Mouse (Mus musculus) midbrain, postnatal 0 days (tissue): ENCODE data around the gene Thsd4. TPM values are rescaled to one million over a fixed set of nuclear protein-coding genes. Genes with fewer than 3 reads are reported as not detected.

ENCODE experiments used
- ATAC-seq: fragments of 200-750 bp; cut with Nextera tagmentation; 2 replicates; pipeline ENCODE4 v1.8.0; 2017; ENCODE audit warnings: moderate number of reproducible peaks, mild to moderate bottlenecking, moderate TSS enrichment, moderate library complexity; ENCODE audit not compliant: low FRiP score
- DNase-seq: peaks from one replicate; pipeline ENCODE4 v3.0.0-alpha.2; 2015; ENCODE audit warnings: low spot score
- H3K27ac ChIP-seq: fragments of 300-500 bp; sonication (generic); 2 replicates; pipeline ENCODE4 v1.5.1; 2014; ENCODE audit warnings: low read depth, mild to moderate bottlenecking, low read length, mixed read lengths
- H3K27me3 ChIP-seq: fragments of 300-500 bp; sonication (generic); 2 replicates; pipeline ENCODE4 v1.6.1; 2014; ENCODE audit warnings: low read length, control low read depth, mixed read lengths; ENCODE audit not compliant: insufficient read depth
- H3K36me3 ChIP-seq: fragments of 300-500 bp; sonication (generic); 2 replicates; pipeline ENCODE4 v1.6.1; 2014; ENCODE audit warnings: low read length, control low read depth, mixed read lengths; ENCODE audit not compliant: insufficient read depth
- H3K4me1 ChIP-seq: fragments of 300-500 bp; sonication (generic); 2 replicates; pipeline ENCODE4 v1.6.1; 2014; ENCODE audit warnings: mild to moderate bottlenecking, control low read depth, antibody characterized with exemption, low read length, mixed read lengths; ENCODE audit not compliant: insufficient read depth
- H3K4me2 ChIP-seq: fragments of 300-500 bp; sonication (generic); 2 replicates; pipeline ENCODE4 v1.6.1; 2014; ENCODE audit warnings: low read depth, mild to moderate bottlenecking, low read length, mixed read lengths; ENCODE audit not compliant: poor library complexity, severe bottlenecking
- H3K4me3 ChIP-seq: fragments of 300-500 bp; sonication (generic); 2 replicates; pipeline ENCODE4 v1.5.1; 2014; ENCODE audit warnings: low read depth, mild to moderate bottlenecking, low read length, moderate library complexity
- H3K9ac ChIP-seq: fragments of 300-500 bp; sonication (generic); replicated peaks from 2 replicates; pipeline ENCODE4 v1.6.1; 2014; ENCODE audit warnings: mild to moderate bottlenecking, low read length, moderate library complexity, mixed read lengths; ENCODE audit not compliant: poor library complexity, severe bottlenecking
- H3K9me3 ChIP-seq: fragments of 300-500 bp; sonication (generic); 2 replicates; pipeline ENCODE4 v1.6.1; 2016; ENCODE audit warnings: low read length, control low read depth
- CTCF ChIP-seq: IDR thresholded peaks from 2 replicates; pipeline ENCODE4 v1.5.1; 2016; ENCODE audit warnings: antibody characterized with exemption, mild to moderate bottlenecking
- WGBS: fragments of 180-500 bp; shearing (Covaris S2); extraction: QIAGEN DNeasy Blood & Tissue Kit; methylation state at CpG from one replicate; pipeline ENCODE4 v1.1.7; 2014; 5-methylcytosine and 5-hydroxymethylcytosine counted together
- polyA plus RNA-seq: library from polyadenylated mRNA; unstranded; fragments of >200 nt; fragmentation: Nextera tagmentation; extraction: Ambion mirVana; gene quantifications from 2 replicates; pipeline ENCODE4 v1.2.1, GENCODE M21; 2015
- total RNA-seq: library from RNA; depleted of rRNA; stranded (reverse); fragments of >200 nt; gene quantifications from 2 replicates; pipeline ENCODE4 v1.2.3, GENCODE M21; 2014

Gene Thsd4
- total and polyA plus RNA-seq, 2 experiments from 2014 or later: 4.8 to 23.6 TPM

DNA sequence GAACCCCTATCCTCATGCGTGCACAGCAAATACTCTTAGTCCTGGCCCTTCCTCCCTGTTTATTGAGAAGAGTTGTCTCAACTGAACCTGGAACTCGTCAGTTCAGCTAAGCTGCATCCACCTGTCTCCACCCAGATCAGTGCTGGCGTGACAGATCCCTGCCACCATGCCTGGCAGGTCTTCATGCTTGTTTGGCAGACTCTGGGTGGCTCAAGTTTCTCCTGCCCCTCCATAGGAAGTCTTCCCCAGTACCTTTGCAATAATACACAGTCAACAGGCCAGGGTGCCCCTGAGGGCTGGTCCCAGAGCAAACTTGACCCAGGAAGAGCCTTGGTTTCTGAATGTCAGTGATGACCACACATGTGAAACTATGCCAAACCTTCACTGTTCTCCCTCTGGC is 576.6 kb downstream of the Thsd4 start:
- no peaks in the 10 kb centered on the region for H3K27me3 ChIP-seq
- H3K36me3 ChIP-seq: no peaks in the 10 kb centered on the region
- DNase-seq: no peak
- no peak overlapping the region for H3K4me2 ChIP-seq
- WGBS: 83% methylated on average over 3 of the region's 3 CpGs
- H3K9ac ChIP-seq: no peak overlapping the region
- H3K4me3 ChIP-seq: no peak overlapping the region
- ATAC-seq: no peak
- H3K9me3 ChIP-seq: no peaks in the 10 kb centered on the region
- no peaks in the 10 kb centered on the region for H3K4me1 ChIP-seq
- TF ChIP-seq CTCF: no peak
- H3K27ac ChIP-seq: no peak overlapping the region

DNA sequence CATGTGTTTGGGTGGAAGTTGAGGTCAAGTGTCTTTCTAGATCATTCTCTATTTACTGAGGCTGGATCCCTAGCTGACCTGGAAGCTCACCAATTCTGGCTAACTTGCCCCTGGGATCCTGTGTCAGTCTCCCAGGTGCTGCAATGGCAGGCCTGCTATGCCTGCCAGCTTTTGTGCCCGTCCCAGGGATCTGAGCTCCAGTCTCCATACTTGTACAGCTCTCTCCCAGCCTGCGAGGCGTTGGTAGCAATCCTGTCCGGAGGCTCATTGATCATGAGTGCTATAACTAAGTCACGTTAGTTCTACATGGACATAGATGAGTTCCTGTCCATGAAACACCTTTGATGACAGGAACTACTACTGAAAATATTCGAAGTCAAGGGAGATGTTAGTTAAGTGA is 578.0 kb downstream of the Thsd4 start:
- no peak for ATAC-seq
- H3K9ac ChIP-seq: no peak overlapping the region
- WGBS: 89% methylated on average over 6 of the region's 6 CpGs

DNA sequence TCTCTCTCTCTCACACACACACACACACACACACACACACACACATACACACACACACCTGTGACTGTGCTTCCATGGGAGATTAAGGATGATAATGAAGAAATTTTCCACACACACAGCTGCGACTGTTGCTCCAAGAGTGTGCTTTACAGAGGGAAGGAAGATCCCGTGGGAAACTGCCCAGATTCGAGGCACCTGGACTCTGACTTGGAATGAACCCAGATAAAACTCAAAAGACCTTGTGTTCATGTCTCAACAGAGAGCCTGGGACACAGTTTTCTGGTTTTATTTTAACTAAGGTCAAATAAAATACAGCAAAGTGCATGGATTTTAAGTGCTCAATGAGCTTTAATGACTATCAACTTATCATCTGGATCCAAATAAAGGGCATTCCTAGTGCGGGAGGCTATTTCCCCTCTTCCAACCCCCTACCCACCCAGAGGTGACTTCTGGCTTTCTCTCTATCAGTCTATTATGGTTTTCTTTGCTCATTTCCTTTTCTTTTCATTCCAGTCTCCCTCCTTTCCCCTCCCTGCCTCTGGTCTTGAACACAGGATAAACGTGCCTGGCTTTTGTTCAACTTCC is 579.3 kb downstream of the Thsd4 start:
- no peak overlapping the region for H3K4me3 ChIP-seq
- DNase-seq: no peak
- no peak overlapping the region for H3K27ac ChIP-seq
- H3K27me3 ChIP-seq: no peaks in the 10 kb centered on the region
- WGBS: 48% methylated on average over 5 of the region's 5 CpGs
- no peaks in the 10 kb centered on the region for H3K36me3 ChIP-seq
- no peak for TF ChIP-seq CTCF
- no peaks in the 10 kb centered on the region; the same call in 1 of the 2 replicates for H3K4me1 ChIP-seq
- H3K9me3 ChIP-seq: no peaks in the 10 kb centered on the region
- H3K9ac ChIP-seq: no peak overlapping the region
- H3K4me2 ChIP-seq: no peak overlapping the region
- ATAC-seq: no peak

More for the DNA sequence above, 578.0 kb downstream of the Thsd4 start:
- H3K9me3 ChIP-seq: no peaks in the 10 kb centered on the region
- TF ChIP-seq CTCF: no peak
- H3K4me1 ChIP-seq: no peaks in the 10 kb centered on the region; the same call in 1 of the 2 replicates
- H3K27me3 ChIP-seq: no peaks in the 10 kb centered on the region
- H3K4me3 ChIP-seq: no peak overlapping the region
- no peak overlapping the region for H3K27ac ChIP-seq
- no peak overlapping the region for H3K4me2 ChIP-seq
- H3K36me3 ChIP-seq: no peaks in the 10 kb centered on the region
- DNase-seq: no peak

DNA sequence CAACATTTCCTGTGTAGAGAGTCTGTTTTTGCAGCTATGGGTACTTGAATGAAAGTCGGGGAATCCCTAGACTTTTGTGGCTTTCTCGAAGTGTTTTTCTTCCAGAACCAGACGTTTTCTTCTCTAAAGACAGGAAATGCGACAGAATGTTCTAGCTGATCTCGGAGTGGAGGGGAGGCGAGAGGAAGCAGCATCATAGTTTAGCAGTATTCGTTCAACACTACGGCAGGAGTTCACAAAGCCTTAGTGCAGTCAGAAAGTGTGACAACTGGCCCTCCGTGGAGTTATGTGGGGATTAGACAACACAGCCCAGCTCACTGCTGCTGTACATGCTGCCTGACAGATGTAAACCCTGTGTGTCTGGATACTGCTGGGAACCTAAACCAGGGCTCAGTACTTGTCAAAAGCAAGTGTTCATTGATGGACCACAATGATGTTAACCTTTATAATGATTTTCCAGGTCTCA is 579.9 kb downstream of the Thsd4 start:
- TF ChIP-seq CTCF: no peak
- Histone ChIP-seq H3K4me2 (no peak overlapping the region), H3K36me3 (no peaks in the 10 kb centered on the region), H3K4me3 (no peak overlapping the region), H3K9ac (no peak overlapping the region), H3K27me3 (no peaks in the 10 kb centered on the region), H3K9me3 (no peaks in the 10 kb centered on the region), H3K4me1 (no peaks in the 10 kb centered on the region; the same call in 1 of the 2 replicates), H3K27ac (no peak overlapping the region)
- WGBS: 71% methylated on average over 9 of the region's 9 CpGs
- ATAC-seq (no peak), DNase-seq (no peak)

DNA sequence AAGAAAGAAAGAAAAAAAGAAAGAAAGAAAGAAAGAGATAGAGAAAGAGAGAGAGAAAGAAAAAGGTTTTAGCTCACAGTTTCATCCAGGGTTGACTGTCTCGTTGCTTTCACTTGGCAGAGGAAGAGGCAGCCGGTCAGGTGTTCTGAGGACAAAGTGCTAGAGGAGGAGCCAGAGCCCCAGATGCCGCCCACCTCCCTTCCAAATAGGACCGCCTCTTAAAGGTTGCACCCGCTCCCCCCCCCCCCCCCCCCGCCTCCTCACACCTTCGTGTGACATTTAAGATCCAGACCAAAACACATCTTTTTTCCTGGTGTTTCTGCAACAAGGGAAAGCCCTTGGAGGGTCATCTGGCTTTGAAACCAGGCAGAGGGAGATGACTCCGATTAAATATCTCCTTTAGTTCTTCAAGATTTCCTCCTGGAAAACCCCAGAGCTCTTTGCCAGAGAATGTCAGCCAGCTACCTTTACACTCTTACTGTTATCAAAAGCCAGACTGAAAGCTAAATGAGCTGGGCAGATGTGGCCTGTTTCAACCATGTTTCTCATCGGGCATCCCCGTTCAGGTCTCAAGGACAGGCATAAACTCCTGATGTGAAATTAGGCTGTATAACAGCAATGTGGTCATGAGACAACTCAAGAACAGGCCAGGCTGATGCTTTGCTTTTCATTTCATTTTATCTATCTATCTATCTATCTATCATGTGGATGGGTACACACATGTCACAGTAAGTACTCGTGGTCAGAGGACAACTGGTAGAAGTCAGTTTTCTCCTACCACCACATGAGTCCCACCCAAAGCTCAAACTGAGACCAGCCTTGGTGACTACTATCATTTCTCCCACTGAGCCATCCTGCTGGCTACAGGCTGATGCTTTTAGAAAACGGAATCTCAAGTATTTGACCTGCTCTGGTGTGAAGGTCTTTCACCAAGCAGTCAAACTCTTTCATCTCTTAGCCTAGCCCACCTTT is 580.6 kb downstream of the Thsd4 start:
- WGBS: 86% methylated on average over 10 of the region's 12 CpGs
- no peak overlapping the region for H3K4me2 ChIP-seq
- H3K27me3 ChIP-seq: no peaks in the 10 kb centered on the region
- ATAC-seq (no peak), DNase-seq (no peak)
- H3K4me3 ChIP-seq: no peak overlapping the region
- H3K27ac ChIP-seq: no peak overlapping the region
- H3K9me3 ChIP-seq: no peaks in the 10 kb centered on the region
- no peaks in the 10 kb centered on the region; the same call in 1 of the 2 replicates for H3K4me1 ChIP-seq
- no peak overlapping the region for H3K9ac ChIP-seq
- no peak for TF ChIP-seq CTCF
- no peaks in the 10 kb centered on the region for H3K36me3 ChIP-seq

DNA sequence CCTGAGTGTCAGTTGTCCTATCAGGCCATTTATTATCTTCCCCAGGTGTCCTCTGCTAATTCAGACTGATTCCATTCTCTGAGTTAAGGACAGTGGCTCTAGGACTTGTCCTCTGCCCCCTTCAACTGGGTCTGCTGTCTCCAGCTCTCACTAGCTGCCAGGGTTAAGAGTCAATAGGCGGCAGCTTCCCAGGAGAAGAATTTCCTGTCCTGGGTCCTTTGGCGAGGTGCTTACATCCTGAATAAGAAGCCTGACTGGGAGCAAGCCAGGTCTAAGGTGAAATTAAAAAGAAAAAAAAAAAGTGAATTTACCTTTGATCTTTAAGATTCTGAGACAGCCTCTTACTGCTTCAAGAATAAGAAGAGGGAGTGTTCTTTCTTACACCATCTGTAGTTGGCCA is 582.2 kb downstream of the Thsd4 start:
- Histone ChIP-seq H3K9ac (no peak overlapping the region), H3K4me2 (no peak overlapping the region), H3K9me3 (no peaks in the 10 kb centered on the region), H3K4me1 (no peaks in the 10 kb centered on the region; the same call in 1 of the 2 replicates), H3K36me3 (no peaks in the 10 kb centered on the region), H3K27ac (no peak overlapping the region), H3K27me3 (no peaks in the 10 kb centered on the region), H3K4me3 (no peak overlapping the region)
- ATAC-seq: no peak
- TF ChIP-seq CTCF: no peak
- no peak for DNase-seq
- 81% methylated on average over 2 of the region's 2 CpGs for WGBS
